Mouse (Mus musculus) adrenal gland (tissue): ENCODE results near the gene Ankrd65.

ENCODE experiments used
- intact Hi-C: fragments of 180-260 bp; cut with DNase I; formaldehyde crosslinking; loops from one replicate; pipeline ENCODE4 v1.15.1; 2025
- microRNA-seq, 2 experiments: library from miRNA; unstranded; fragments of <30 nt; microRNA quantifications; one replicate each; pipeline ENCODE4; 2019

The Ankrd65 gene

DNA sequence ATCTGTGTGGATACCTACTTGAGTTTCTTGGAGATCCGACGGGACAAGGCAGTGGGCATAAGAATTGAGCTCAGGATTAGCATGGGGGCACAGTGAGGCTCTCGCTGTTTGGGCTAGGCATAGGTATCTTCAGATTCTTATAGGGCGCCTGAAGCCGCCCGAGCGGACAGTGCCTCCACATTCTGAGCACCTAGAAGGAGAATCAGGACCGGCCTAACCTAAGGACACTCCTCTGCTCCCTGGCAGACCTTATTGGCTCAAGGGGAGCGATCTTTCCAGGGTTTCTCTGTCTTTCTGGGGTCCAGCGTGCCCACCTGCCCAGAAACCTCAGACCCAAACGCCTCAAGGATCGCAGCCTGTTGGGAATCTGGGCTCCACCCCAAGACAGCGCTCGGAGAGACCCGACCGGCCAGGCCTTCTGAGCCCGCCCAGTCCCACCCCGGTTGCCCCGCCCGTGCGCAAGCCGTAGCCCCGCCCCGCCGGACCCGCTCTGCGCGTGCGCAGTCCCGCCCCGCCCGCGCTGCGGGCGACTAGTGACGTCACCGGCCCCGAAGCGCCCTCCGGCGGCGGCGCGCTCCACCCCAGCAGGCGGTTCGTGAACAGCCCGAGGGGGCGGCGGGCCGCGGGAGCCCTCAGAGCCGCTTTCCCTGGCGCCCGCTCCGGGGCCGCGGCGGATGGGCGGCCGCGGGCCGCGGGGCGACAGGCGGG is 56.8 kb downstream of the Ankrd65 start, which contains the start of gene Dvl1:
TSS of gene Dvl1 (plus strand) at position 532 of the 708 bp plus-strand sequence.
- intact Hi-C loops = no loop called here

DNA sequence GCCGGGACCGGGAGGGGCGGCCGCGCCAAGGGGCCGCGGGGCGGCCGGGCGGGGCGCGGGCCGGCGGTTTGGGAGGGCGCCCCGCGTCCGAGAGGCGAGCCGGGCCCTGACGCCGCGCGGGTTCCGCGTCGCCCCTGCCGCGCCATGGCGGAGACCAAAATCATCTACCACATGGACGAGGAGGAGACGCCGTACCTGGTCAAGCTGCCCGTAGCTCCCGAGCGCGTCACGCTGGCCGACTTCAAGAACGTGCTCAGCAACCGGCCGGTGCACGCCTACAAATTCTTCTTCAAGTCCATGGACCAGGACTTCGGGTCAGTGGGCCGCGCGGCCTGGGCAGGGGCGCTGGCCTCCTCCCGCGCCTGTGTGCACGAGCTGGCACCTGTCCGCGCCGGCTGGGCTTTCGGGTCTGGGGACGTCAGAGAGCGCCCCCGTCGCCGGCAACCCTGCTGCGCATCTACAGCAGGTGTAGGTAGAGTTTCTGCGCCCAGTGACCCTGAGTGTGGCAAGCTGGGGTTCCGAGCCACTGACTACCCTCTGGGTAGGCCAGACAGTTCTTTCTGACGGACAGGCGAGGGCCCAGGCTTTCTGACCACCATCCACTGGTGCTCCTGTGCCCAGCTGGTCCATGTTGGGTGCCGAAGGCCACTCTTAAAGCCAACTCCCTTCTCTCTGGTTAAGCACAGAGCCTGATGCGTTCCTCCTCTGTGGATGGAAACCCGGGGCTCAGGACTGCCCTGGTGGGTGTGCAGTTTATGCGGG is 57.5 kb downstream of the Ankrd65 start:
- intact Hi-C loops = no loop called here

DNA sequence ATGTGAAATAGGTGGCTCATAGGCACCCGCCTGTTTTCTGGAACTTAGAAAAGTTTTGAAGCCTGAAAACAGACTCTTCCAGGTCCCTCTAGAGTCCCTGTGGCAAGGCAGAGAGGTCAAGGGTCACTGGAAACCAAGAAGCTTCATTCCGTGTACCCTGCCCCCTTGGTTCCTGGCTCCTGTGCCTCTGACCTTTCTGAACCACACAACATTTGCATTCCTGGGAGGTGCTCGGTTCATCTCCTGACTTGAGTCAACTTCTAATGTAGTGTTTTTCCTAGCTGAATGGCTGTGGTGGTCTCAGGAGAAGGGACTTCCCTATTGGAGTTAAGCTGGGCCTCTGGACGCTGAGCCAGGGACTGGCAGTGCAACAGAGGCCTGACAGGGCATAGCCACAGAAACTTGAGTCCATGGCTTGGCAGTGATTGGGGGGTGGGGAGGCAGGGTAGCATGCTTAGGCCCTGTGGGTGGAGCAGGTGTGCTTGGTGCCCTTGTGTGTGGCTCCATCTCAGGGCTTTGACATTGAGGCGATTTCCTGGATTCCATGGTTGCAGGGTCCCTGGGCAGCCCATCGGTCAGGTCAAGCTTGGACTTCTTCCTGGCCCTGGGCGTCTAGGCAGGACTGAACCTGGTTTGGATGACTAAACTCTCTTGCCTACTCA is 58.3 kb downstream of the Ankrd65 start:
- intact Hi-C loops = no loop called here

Small RNA genes lying within 50 kb of the gene (microRNA-seq; reads per million reads assigned to microRNA genes)
- 0 reads per million in 2 experiments for gene Gm27743
